Mouse (Mus musculus) embryonic facial prominence, embryonic 11.5 days (tissue): ENCODE results near the gene Cacnb1. TPM values are rescaled to one million over a fixed set of nuclear protein-coding genes. Genes with fewer than 3 reads are reported as not detected.

Experiments used
- ATAC-seq: fragments of 200-750 bp; cut with Nextera tagmentation; replicated peaks from 2 replicates; pipeline ENCODE4 v1.8.0; 2017; ENCODE audit warnings: low read depth; ENCODE audit not compliant: insufficient number of reproducible peaks, low FRiP score, low TSS enrichment
- DNase-seq: peaks from one replicate; pipeline ENCODE4 v3.0.0-alpha.2; 2015; ENCODE audit warnings: low spot score
- H3K27ac ChIP-seq: fragments of 300-500 bp; sonication (generic); replicated peaks from 2 replicates; pipeline ENCODE4 v1.5.1; 2014; ENCODE audit warnings: mild to moderate bottlenecking, low read depth, low read length, control low read depth
- H3K27me3 ChIP-seq: fragments of 300-500 bp; sonication (generic); 2 replicates; pipeline ENCODE4 v1.6.1; 2014; ENCODE audit warnings: mild to moderate bottlenecking, low read length, moderate library complexity, mixed read lengths; ENCODE audit not compliant: control insufficient read depth, insufficient read depth
- H3K36me3 ChIP-seq: fragments of 300-500 bp; sonication (generic); replicated peaks from 2 replicates; pipeline ENCODE4 v1.6.1; 2014; ENCODE audit warnings: low read depth, mild to moderate bottlenecking, low read length, moderate library complexity, mixed read lengths; ENCODE audit not compliant: control insufficient read depth, insufficient read depth
- H3K4me1 ChIP-seq: fragments of 300-500 bp; sonication (generic); 2 replicates; pipeline ENCODE4 v1.6.1; 2014; ENCODE audit warnings: low read length, mixed read lengths; ENCODE audit not compliant: control insufficient read depth, insufficient read depth
- H3K4me2 ChIP-seq: fragments of 300-500 bp; sonication (generic); 2 replicates; pipeline ENCODE4 v1.6.1; 2014; ENCODE audit warnings: low read depth, mild to moderate bottlenecking, control low read depth, low read length, moderate library complexity
- H3K4me3 ChIP-seq: fragments of 300-500 bp; sonication (generic); 2 replicates; pipeline ENCODE4 v1.5.1; 2014; ENCODE audit warnings: low read depth, low read length, control low read depth
- H3K9ac ChIP-seq: fragments of 300-500 bp; sonication (generic); replicated peaks from 2 replicates; pipeline ENCODE4 v1.6.1; 2014; ENCODE audit warnings: mild to moderate bottlenecking, control low read depth, low read length
- H3K9me3 ChIP-seq: fragments of 300-500 bp; sonication (generic); replicated peaks from 2 replicates; pipeline ENCODE4 v1.6.1; 2016; ENCODE audit warnings: mild to moderate bottlenecking, low read length, inconsistent platforms, mixed read lengths; ENCODE audit not compliant: control insufficient read depth
- WGBS: fragments of 180-500 bp; shearing (Covaris S2); extraction: QIAGEN DNeasy Blood & Tissue Kit; methylation state at CpG from one replicate; pipeline ENCODE4 v1.1.7; 2014; 5-methylcytosine and 5-hydroxymethylcytosine counted together
- polyA plus RNA-seq: library from polyadenylated mRNA; unstranded; fragments of >200 nt; fragmentation: Nextera tagmentation; extraction: Ambion mirVana; gene quantifications from 2 replicates; pipeline ENCODE4 v1.2.1, GENCODE M21; 2014

Cacnb1 gene
- polyA plus RNA-seq, 1 experiment from 2014 or later: 6.5 TPM

DNA sequence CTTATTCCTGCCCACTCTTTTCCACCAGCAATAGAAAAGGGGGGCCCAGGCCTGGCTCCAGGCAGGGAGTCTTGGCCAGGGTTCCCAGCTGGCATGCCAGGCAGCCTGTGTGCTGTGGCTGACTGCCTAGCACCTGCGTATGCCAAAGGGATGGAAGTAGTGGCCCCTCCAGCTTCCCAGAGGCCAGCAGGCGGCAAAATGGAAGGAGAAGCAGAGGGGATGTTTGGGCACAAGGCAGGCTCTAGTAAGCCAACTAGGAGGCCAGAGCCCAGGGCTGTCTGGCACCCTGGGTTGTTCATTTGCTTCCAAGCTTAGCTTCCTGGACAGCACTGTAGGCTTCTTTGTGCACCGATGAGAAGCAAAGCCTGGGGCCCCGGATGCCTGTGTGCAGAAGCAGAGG lies 24.9 kb upstream of the Cacnb1 start:
- Histone ChIP-seq H3K4me2 (no peak overlapping the region), H3K27ac (no peak overlapping the region), H3K4me1 (peaks cover 5% of the 10 kb centered on the region; the same call in 1 of the 2 replicates), H3K36me3 (no peaks in the 10 kb centered on the region), H3K27me3 (peaks cover 27% of the 10 kb centered on the region), H3K4me3 (no peak overlapping the region), H3K9me3 (no peaks in the 10 kb centered on the region), H3K9ac (no peak overlapping the region)
- no peak for ATAC-seq
- 81% methylated on average over 4 of the region's 4 CpGs for WGBS
- no peak for DNase-seq

DNA sequence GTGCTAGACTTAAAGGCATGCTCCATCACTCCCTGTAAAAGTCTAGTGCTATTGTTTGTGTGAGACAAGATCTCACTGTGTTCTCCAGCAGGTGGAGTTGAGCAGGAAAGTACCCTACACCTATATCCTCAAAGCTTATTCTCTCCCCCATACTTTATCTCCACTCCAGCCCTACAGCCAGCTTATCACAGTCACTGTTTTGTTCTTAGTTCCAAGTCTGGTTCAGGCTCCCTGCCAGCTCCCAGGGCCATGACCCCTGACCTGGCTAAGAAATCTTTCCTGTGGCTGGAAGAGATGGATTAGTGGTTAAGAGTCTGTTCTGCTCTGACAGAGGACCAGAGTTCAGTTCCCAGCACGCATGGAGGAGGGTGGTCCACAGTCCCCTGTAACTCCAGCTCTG lies 23.6 kb upstream of the Cacnb1 start:
- H3K27me3 ChIP-seq: peaks cover 14% of the 10 kb centered on the region
- no peak for ATAC-seq
- 53% methylated on average over 1 of the region's 1 CpGs for WGBS

GRCm38 (mm10) chr11:98045596-98045995 lies 22.8 kb upstream of the Cacnb1 start:
- peaks cover 5% of the 10 kb centered on the region for H3K27me3 ChIP-seq
- DNase-seq: no peak
- H3K4me1 ChIP-seq: no peaks in the 10 kb centered on the region
- no peak overlapping the region for H3K9ac ChIP-seq
- no peak overlapping the region for H3K4me2 ChIP-seq
- H3K36me3 ChIP-seq: no peaks in the 10 kb centered on the region
- H3K9me3 ChIP-seq: no peaks in the 10 kb centered on the region
- no peak overlapping the region for H3K4me3 ChIP-seq
- no peak overlapping the region for H3K27ac ChIP-seq
- whole genome bisulfite sequencing: 67% methylated on average over 4 of the region's 4 CpGs
- ATAC-seq: no peak

More for the DNA sequence above, 23.6 kb upstream of the Cacnb1 start:
- Histone ChIP-seq H3K9me3 (no peaks in the 10 kb centered on the region), H3K9ac (no peak overlapping the region), H3K4me2 (no peak overlapping the region), H3K36me3 (no peaks in the 10 kb centered on the region), H3K27ac (no peak overlapping the region), H3K4me3 (no peak overlapping the region), H3K4me1 (no peaks in the 10 kb centered on the region)
- DNase-seq: no peak

DNA sequence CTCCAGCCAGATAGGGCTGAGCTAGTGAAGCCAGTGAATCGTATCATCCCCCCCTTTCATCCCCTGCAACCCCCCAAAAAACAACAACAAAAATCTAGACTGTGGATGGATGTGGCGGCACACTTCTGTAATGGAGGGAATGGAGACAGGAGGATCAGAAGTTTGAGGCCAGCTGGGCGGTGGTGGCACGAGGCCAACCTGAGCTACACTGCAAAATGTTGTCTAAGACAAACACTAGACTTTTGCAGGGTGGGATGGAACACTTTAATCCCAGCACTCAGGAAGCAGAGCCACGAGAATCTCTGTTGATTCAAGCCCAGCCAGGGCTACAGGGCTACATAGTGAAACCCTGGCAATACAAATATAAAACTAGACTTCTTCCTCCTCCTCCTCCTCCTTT lies 21.2 kb upstream of the Cacnb1 start:
- H3K27ac ChIP-seq: no peak overlapping the region
- H3K4me2 ChIP-seq: no peak overlapping the region
- no peak for DNase-seq
- no peaks in the 10 kb centered on the region for H3K36me3 ChIP-seq
- no peak overlapping the region for H3K4me3 ChIP-seq
- H3K27me3 ChIP-seq: no peaks in the 10 kb centered on the region
- ATAC-seq: no peak
- H3K4me1 ChIP-seq: no peaks in the 10 kb centered on the region
- H3K9ac ChIP-seq: no peak overlapping the region
- no peaks in the 10 kb centered on the region for H3K9me3 ChIP-seq
- 74% methylated on average over 5 of the region's 5 CpGs for WGBS

DNA sequence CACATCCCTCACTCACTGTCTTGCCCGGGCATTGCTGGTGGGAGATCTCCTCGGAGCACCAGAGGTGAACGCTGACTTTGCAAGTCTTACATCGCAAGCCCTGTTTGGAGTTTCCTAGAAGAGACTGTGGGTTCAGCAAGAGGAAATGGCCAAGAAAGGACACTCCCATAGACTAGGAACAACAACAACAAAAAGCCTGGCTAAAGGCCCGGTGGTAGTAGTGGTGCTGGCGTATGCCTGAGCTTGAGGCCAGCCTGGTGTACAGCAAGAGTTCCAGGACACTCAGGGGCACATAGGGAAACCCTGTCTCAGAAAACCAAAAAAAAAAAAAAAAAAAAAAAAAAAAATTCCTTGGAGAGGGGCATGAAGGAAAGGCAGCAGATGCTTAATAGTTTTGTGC lies 19.9 kb upstream of the Cacnb1 start:
- Histone ChIP-seq H3K9ac (no peak overlapping the region), H3K36me3 (no peaks in the 10 kb centered on the region), H3K9me3 (no peaks in the 10 kb centered on the region), H3K4me2 (no peak overlapping the region), H3K27me3 (no peaks in the 10 kb centered on the region), H3K4me3 (no peak overlapping the region), H3K4me1 (no peaks in the 10 kb centered on the region), H3K27ac (no peak overlapping the region)
- ATAC-seq (no peak), DNase-seq (no peak)
- 84% methylated on average over 6 of the region's 6 CpGs for WGBS

DNA sequence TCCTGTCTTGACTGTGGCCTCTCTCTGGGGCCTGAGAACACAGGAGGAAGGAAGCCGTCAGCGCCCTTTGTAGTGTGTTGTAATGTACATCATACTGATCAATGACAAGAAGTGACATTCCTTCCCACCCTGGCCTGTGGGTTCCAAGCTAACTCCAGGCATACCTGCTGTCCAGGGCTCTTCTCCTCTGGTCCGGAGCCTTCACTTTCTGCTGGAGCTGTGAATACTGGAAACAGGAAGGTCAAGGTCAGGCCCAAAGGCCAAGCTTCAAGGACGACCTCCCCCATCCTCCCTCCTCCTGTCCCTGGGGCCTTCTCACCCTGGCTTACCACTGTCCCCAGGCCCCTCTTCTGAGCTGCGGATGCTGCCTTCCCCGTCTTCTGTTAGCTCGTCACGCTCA lies 18.1 kb upstream of the Cacnb1 start:
- DNase-seq: no peak
- H3K4me2 ChIP-seq: no peak overlapping the region

DNA sequence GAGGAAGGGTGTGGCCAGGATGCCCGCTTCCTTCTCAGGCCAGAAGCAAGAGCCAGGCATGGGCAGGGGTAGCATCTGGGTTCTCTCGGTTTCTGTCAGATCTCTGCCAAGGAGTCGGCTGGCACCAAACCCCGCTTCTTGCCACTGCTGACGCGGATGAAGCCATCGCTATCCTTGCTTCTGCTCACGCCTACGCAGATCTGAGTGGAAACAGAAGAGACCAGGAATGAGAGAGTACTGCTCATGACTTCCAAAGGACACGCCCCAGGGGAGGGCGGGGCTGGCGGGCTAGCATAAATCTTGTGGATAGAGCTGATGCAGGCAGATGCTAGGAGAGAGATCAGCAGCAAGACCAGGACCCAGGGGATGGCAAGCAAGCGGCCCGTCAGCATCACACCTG lies 15.0 kb upstream of the Cacnb1 start:
- no peak overlapping the region for H3K4me3 ChIP-seq
- H3K36me3 ChIP-seq: no peaks in the 10 kb centered on the region
- no peak overlapping the region for H3K4me2 ChIP-seq
- no peaks in the 10 kb centered on the region for H3K9me3 ChIP-seq
- 61% methylated on average over 14 of the region's 14 CpGs for WGBS
- no peak overlapping the region for H3K9ac ChIP-seq
- H3K27me3 ChIP-seq: peaks cover 5% of the 10 kb centered on the region
- DNase-seq (no peak), ATAC-seq (no peak)
- no peak overlapping the region for H3K27ac ChIP-seq
- H3K4me1 ChIP-seq: peaks cover 4% of the 10 kb centered on the region

More for the DNA sequence above, 18.1 kb upstream of the Cacnb1 start:
- WGBS: 67% methylated on average over 8 of the region's 8 CpGs
- H3K9me3 ChIP-seq: no peaks in the 10 kb centered on the region
- no peak for ATAC-seq
- H3K27ac ChIP-seq: no peak overlapping the region
- no peaks in the 10 kb centered on the region; the same call in 1 of the 2 replicates for H3K4me1 ChIP-seq
- H3K27me3 ChIP-seq: peaks cover 4% of the 10 kb centered on the region
- no peak overlapping the region for H3K9ac ChIP-seq
- no peak overlapping the region for H3K4me3 ChIP-seq
- no peaks in the 10 kb centered on the region for H3K36me3 ChIP-seq

DNA sequence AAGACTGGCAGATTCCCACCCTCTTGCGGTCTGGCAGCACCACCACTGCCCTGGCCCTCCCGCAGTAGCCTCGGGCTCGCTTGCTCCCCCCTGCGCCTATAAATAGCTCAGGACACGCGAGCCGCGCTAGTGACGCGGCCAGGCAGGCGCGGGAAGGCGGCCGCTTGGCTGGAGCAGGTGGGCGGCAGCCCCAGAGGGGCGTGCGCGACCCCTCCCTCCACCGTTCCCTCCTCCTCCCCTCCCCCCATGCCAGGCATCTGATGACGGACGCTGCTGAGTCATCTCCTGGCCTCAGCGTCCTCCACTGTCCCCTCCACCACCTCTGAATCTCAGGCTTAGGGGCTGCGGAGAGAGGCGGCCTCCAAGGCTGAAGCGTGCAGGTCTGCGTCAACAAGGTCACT lies 13.1 kb upstream of the Cacnb1 start:
- H3K36me3 ChIP-seq: no peaks in the 10 kb centered on the region; the same call in 1 of the 2 replicates
- ATAC-seq: peak; percentile 25; the same call in 1 of the 2 replicates
- peak overlapping the region; percentile 25 for H3K4me3 ChIP-seq
- peaks cover 4% of the 10 kb centered on the region for H3K4me1 ChIP-seq
- H3K27me3 ChIP-seq: peaks cover 5% of the 10 kb centered on the region
- peak; percentile 60 for DNase-seq
- peak overlapping the region; percentile 74 for H3K4me2 ChIP-seq
- no peaks in the 10 kb centered on the region for H3K9me3 ChIP-seq
- no peak overlapping the region for H3K27ac ChIP-seq
- peak overlapping the region; percentile 53 for H3K9ac ChIP-seq
- WGBS: under 1% methylated on average over 21 of the region's 27 CpGs
